Mouse (Mus musculus): ENCODE results near the gene Pced1b. TPM values are rescaled to one million over a fixed set of nuclear protein-coding genes. Genes with fewer than 3 reads are reported as not detected.
"Not testable (repeated sequence)": the region's sequence is repeated elsewhere in the genome, so short reads cannot be mapped to it uniquely, and the experiment has no call there.

The Pced1b gene
- polyA plus RNA-seq, 1 experiment from 2014 or later: 3.6 TPM

- Histone ChIP-seq H3K27ac (replicated peaks; ENCODE audit: low read depth, low read length) (no peak overlapping the region), H3K9ac (ENCODE audit: low read depth, low read length) (no peak overlapping the region), H3K4me1 (ENCODE audit: control insufficient read depth, insufficient read depth, low read length) (peaks cover 2% of the 10 kb centered on the region; the same call in 1 of the 2 replicates), H3K9me3 (ENCODE audit: control insufficient read depth, low read length) (no peaks in the 10 kb centered on the region), H3K27me3 (replicated peaks; ENCODE audit: control insufficient read depth, insufficient read depth, low read length) (no peaks in the 10 kb centered on the region), H3K36me3 (ENCODE audit: control insufficient read depth, insufficient read depth, low read length) (no peaks in the 10 kb centered on the region), H3K4me3 (ENCODE audit: low read depth, low read length) (no peak overlapping the region), H3K4me2 (ENCODE audit: low read depth, low read length) (no peak overlapping the region)
- 92% methylated on average over 7 of the region's 7 CpGs for WGBS
- no peak for DNase-seq (ENCODE audit: low spot score)
- no peak for ATAC-seq (ENCODE audit: low read depth)
These were observed 124.0 kb downstream of the Pced1b start for GRCm38 (mm10) chr15:97370880-97371279.

GRCm38 (mm10) chr15:97372043-97372442 lies 125.1 kb downstream of the Pced1b start:
- H3K27ac ChIP-seq (replicated peaks; ENCODE audit: low read depth, low read length); DNase-seq (ENCODE audit: low spot score): not testable (repeated sequence)
- WGBS: 59% methylated on average over 3 of the region's 3 CpGs

GRCm38 (mm10) chr15:97372611-97373131 lies 125.8 kb downstream of the Pced1b start:
- Histone ChIP-seq H3K4me1 (ENCODE audit: control insufficient read depth, insufficient read depth, low read length) (peaks cover 2% of the 10 kb centered on the region; the same call in 1 of the 2 replicates), H3K9ac (ENCODE audit: low read depth, low read length) (no peak overlapping the region), H3K27ac (replicated peaks; ENCODE audit: low read depth, low read length) (no peak overlapping the region), H3K9me3 (ENCODE audit: control insufficient read depth, low read length) (no peaks in the 10 kb centered on the region), H3K36me3 (ENCODE audit: control insufficient read depth, insufficient read depth, low read length) (no peaks in the 10 kb centered on the region), H3K27me3 (replicated peaks; ENCODE audit: control insufficient read depth, insufficient read depth, low read length) (peaks cover 3% of the 10 kb centered on the region; the same call in 1 of the 2 replicates), H3K4me3 (ENCODE audit: low read depth, low read length) (no peak overlapping the region), H3K4me2 (ENCODE audit: low read depth, low read length) (no peak overlapping the region)
- WGBS: 44% methylated on average over 6 of the region's 6 CpGs
- ATAC-seq (ENCODE audit: low read depth) (no peak), DNase-seq (ENCODE audit: low spot score) (no peak)

More at GRCm38 (mm10) chr15:97372043-97372442, 125.1 kb downstream of the Pced1b start:
- H3K4me2 ChIP-seq (ENCODE audit: low read depth, low read length); H3K27me3 ChIP-seq (replicated peaks; ENCODE audit: control insufficient read depth, insufficient read depth, low read length); H3K9me3 ChIP-seq (ENCODE audit: control insufficient read depth, low read length); H3K9ac ChIP-seq (ENCODE audit: low read depth, low read length); H3K4me1 ChIP-seq (ENCODE audit: control insufficient read depth, insufficient read depth, low read length); H3K4me3 ChIP-seq (ENCODE audit: low read depth, low read length); ATAC-seq (ENCODE audit: low read depth); H3K36me3 ChIP-seq (ENCODE audit: control insufficient read depth, insufficient read depth, low read length): not testable (repeated sequence)

GRCm38 (mm10) chr15:97373203-97374084 lies 126.5 kb downstream of the Pced1b start:
- no peak overlapping the region for H3K9ac ChIP-seq (ENCODE audit: low read depth, low read length)
- H3K4me3 ChIP-seq (ENCODE audit: low read depth, low read length): 0 out of 2 replicates have a peak overlapping the region, but pooled peaks have one; percentile 12
- ATAC-seq (ENCODE audit: low read depth): no peak

GRCm38 (mm10) chr15:97374085-97374844 lies 127.4 kb downstream of the Pced1b start:
- no peaks in the 10 kb centered on the region for H3K9me3 ChIP-seq (ENCODE audit: control insufficient read depth, low read length)
- H3K27me3 ChIP-seq (replicated peaks; ENCODE audit: control insufficient read depth, insufficient read depth, low read length): peaks cover 3% of the 10 kb centered on the region; the same call in 1 of the 2 replicates
- H3K4me2 ChIP-seq (ENCODE audit: low read depth, low read length): peak overlapping the region; percentile 49; the same call in 1 of the 2 replicates
- DNase-seq (ENCODE audit: low spot score) (no peak), ATAC-seq (ENCODE audit: low read depth) (no peak)
- peaks cover 2% of the 10 kb centered on the region; the same call in 1 of the 2 replicates for H3K4me1 ChIP-seq (ENCODE audit: control insufficient read depth, insufficient read depth, low read length)
- no peak overlapping the region for H3K9ac ChIP-seq (ENCODE audit: low read depth, low read length)
- H3K4me3 ChIP-seq (ENCODE audit: low read depth, low read length): no peak overlapping the region
- H3K36me3 ChIP-seq (ENCODE audit: control insufficient read depth, insufficient read depth, low read length): no peaks in the 10 kb centered on the region
- no peak overlapping the region for H3K27ac ChIP-seq (replicated peaks; ENCODE audit: low read depth, low read length)
- WGBS: 57% methylated on average over 8 of the region's 8 CpGs

More at GRCm38 (mm10) chr15:97373203-97374084, 126.5 kb downstream of the Pced1b start:
- Histone ChIP-seq H3K4me1 (ENCODE audit: control insufficient read depth, insufficient read depth, low read length) (peaks cover 2% of the 10 kb centered on the region; the same call in 1 of the 2 replicates), H3K9me3 (ENCODE audit: control insufficient read depth, low read length) (no peaks in the 10 kb centered on the region), H3K27ac (replicated peaks; ENCODE audit: low read depth, low read length) (no peak overlapping the region), H3K4me2 (ENCODE audit: low read depth, low read length) (peak overlapping the region; percentile 49), H3K27me3 (replicated peaks; ENCODE audit: control insufficient read depth, insufficient read depth, low read length) (peaks cover 3% of the 10 kb centered on the region; the same call in 1 of the 2 replicates), H3K36me3 (ENCODE audit: control insufficient read depth, insufficient read depth, low read length) (no peaks in the 10 kb centered on the region)
- 15% methylated on average over 25 of the region's 25 CpGs for WGBS
- peak; percentile 24 for DNase-seq (ENCODE audit: low spot score)

- no peak overlapping the region for H3K4me2 ChIP-seq (ENCODE audit: low read depth, low read length)
- WGBS: 84% methylated on average over 15 of the region's 15 CpGs
- ATAC-seq (ENCODE audit: low read depth) (no peak), DNase-seq (ENCODE audit: low spot score) (no peak)
- no peaks in the 10 kb centered on the region for H3K36me3 ChIP-seq (ENCODE audit: control insufficient read depth, insufficient read depth, low read length)
- no peak overlapping the region for H3K4me3 ChIP-seq (ENCODE audit: low read depth, low read length)
- H3K27me3 ChIP-seq (replicated peaks; ENCODE audit: control insufficient read depth, insufficient read depth, low read length): peaks cover 3% of the 10 kb centered on the region; the same call in 1 of the 2 replicates
- H3K9me3 ChIP-seq (ENCODE audit: control insufficient read depth, low read length): no peaks in the 10 kb centered on the region
- no peak overlapping the region for H3K27ac ChIP-seq (replicated peaks; ENCODE audit: low read depth, low read length)
- no peak overlapping the region for H3K9ac ChIP-seq (ENCODE audit: low read depth, low read length)
- H3K4me1 ChIP-seq (ENCODE audit: control insufficient read depth, insufficient read depth, low read length): peaks cover 2% of the 10 kb centered on the region; the same call in 1 of the 2 replicates
These were observed 128.2 kb downstream of the Pced1b start for GRCm38 (mm10) chr15:97374845-97375720.

- 43% methylated on average over 7 of the region's 7 CpGs for WGBS
- Histone ChIP-seq H3K27ac (replicated peaks; ENCODE audit: low read depth, low read length) (no peak overlapping the region), H3K9me3 (ENCODE audit: control insufficient read depth, low read length) (no peaks in the 10 kb centered on the region), H3K36me3 (ENCODE audit: control insufficient read depth, insufficient read depth, low read length) (no peaks in the 10 kb centered on the region), H3K9ac (ENCODE audit: low read depth, low read length) (no peak overlapping the region), H3K4me3 (ENCODE audit: low read depth, low read length) (no peak overlapping the region), H3K27me3 (replicated peaks; ENCODE audit: control insufficient read depth, insufficient read depth, low read length) (peaks cover 3% of the 10 kb centered on the region; the same call in 1 of the 2 replicates), H3K4me2 (ENCODE audit: low read depth, low read length) (no peak overlapping the region), H3K4me1 (ENCODE audit: control insufficient read depth, insufficient read depth, low read length) (peaks cover 2% of the 10 kb centered on the region; the same call in 1 of the 2 replicates)
- ATAC-seq (ENCODE audit: low read depth): no peak
- no peak for DNase-seq (ENCODE audit: low spot score)
These were observed 129.3 kb downstream of the Pced1b start for GRCm38 (mm10) chr15:97376081-97376742.

Measured in embryonic facial prominence, embryonic 14.5 days (tissue).